Mouse (Mus musculus): ENCODE results near the gene Ntn3. TPM values are rescaled to one million over a fixed set of nuclear protein-coding genes. Genes with fewer than 3 reads are reported as not detected.

Ntn3 gene
- polyA plus RNA-seq, 2 experiments: 14.5 to 32.6 TPM

GRCm38 (mm10) chr17:24170125-24170524 lies 39.2 kb downstream of the Ntn3 start:
- peak overlapping the region; percentile 70 for H3K4me2 ChIP-seq (replicated peaks; ENCODE audit: low read depth, low read length, severe bottlenecking)
- WGBS: 59% methylated on average over 3 of the region's 3 CpGs
- H3K4me3 ChIP-seq (replicated peaks; ENCODE audit: low read length): peak overlapping the region; percentile 60
- H3K27ac ChIP-seq (replicated peaks; ENCODE audit: low read depth, low read length): peak overlapping the region; percentile 98; the same call in 1 of the 2 replicates
- H3K9ac ChIP-seq (ENCODE audit: low read depth, low read length, severe bottlenecking): peak overlapping the region; percentile 90; the same call in 1 of the 2 replicates
- no peaks in the 10 kb centered on the region for H3K9me3 ChIP-seq (ENCODE audit: control insufficient read depth, low read length)
- no peaks in the 10 kb centered on the region for H3K27me3 ChIP-seq (ENCODE audit: control insufficient read depth, insufficient read depth, low read length)
- H3K36me3 ChIP-seq (ENCODE audit: control insufficient read depth, insufficient read depth, low read length): peaks cover 19% of the 10 kb centered on the region
- TF ChIP-seq POLR2A (IDR thresholded peaks at IDR 0.05; ENCODE audit: borderline replicate concordance, extremely low read depth, insufficient read depth, insufficient read length): no peak
- ATAC-seq (ENCODE audit: low FRiP score, low read depth): no peak
- H3K4me1 ChIP-seq (ENCODE audit: control insufficient read depth, insufficient read depth, low read length): peaks cover 15% of the 10 kb centered on the region
- no peak for DNase-seq (ENCODE audit: low spot score)

- ATAC-seq (ENCODE audit: low FRiP score, low read depth) (peak; percentile 91), DNase-seq (ENCODE audit: low spot score) (peak; percentile 96)
- Histone ChIP-seq H3K4me1 (ENCODE audit: control insufficient read depth, insufficient read depth, low read length) (peaks cover 15% of the 10 kb centered on the region), H3K36me3 (ENCODE audit: control insufficient read depth, insufficient read depth, low read length) (peaks cover 24% of the 10 kb centered on the region), H3K4me3 (replicated peaks; ENCODE audit: low read length) (peak within 1 kb of the TSS; percentile 60), H3K27me3 (ENCODE audit: control insufficient read depth, insufficient read depth, low read length) (no peaks in the 10 kb centered on the region), H3K9ac (ENCODE audit: low read depth, low read length, severe bottlenecking) (peak within 1 kb of the TSS; percentile 90), H3K27ac (replicated peaks; ENCODE audit: low read depth, low read length) (peak within 1 kb of the TSS; percentile 98), H3K9me3 (ENCODE audit: control insufficient read depth, low read length) (no peaks in the 10 kb centered on the region), H3K4me2 (replicated peaks; ENCODE audit: low read depth, low read length, severe bottlenecking) (peak within 1 kb of the TSS; percentile 70)
- peak; percentile 73; the same call in 1 of the 2 replicates for TF ChIP-seq POLR2A (IDR thresholded peaks at IDR 0.05; ENCODE audit: borderline replicate concordance, extremely low read depth, insufficient read depth, insufficient read length)
- WGBS: 1% methylated on average over 45 of the region's 58 CpGs
These were observed 39.8 kb downstream of the Ntn3 start, which contains the start of gene Atp6v0c for GRCm38 (mm10) chr17:24169317-24170065. TSS of gene Atp6v0c (minus strand) at chr17:24169702.

GRCm38 (mm10) chr17:24168590-24169277 lies 40.6 kb downstream of the Ntn3 start:
- TF ChIP-seq POLR2A (IDR thresholded peaks at IDR 0.05; ENCODE audit: borderline replicate concordance, extremely low read depth, insufficient read depth, insufficient read length): no peak
- DNase-seq (ENCODE audit: low spot score) (peak; percentile 58), ATAC-seq (ENCODE audit: low FRiP score, low read depth) (peak; percentile 38; the same call in 1 of the 2 replicates)
- Histone ChIP-seq H3K27ac (replicated peaks; ENCODE audit: low read depth, low read length) (peak overlapping the region; percentile 98), H3K4me2 (replicated peaks; ENCODE audit: low read depth, low read length, severe bottlenecking) (peak overlapping the region; percentile 70), H3K9ac (ENCODE audit: low read depth, low read length, severe bottlenecking) (peak overlapping the region; percentile 90), H3K4me1 (ENCODE audit: control insufficient read depth, insufficient read depth, low read length) (peaks cover 15% of the 10 kb centered on the region), H3K9me3 (ENCODE audit: control insufficient read depth, low read length) (no peaks in the 10 kb centered on the region), H3K36me3 (ENCODE audit: control insufficient read depth, insufficient read depth, low read length) (peaks cover 24% of the 10 kb centered on the region), H3K27me3 (ENCODE audit: control insufficient read depth, insufficient read depth, low read length) (no peaks in the 10 kb centered on the region), H3K4me3 (replicated peaks; ENCODE audit: low read length) (peak overlapping the region; percentile 60)
- under 1% methylated on average over 34 of the region's 41 CpGs for WGBS

GRCm38 (mm10) chr17:24167891-24168505 lies 41.3 kb downstream of the Ntn3 start:
- WGBS: 52% methylated on average over 7 of the region's 7 CpGs
- Histone ChIP-seq H3K4me3 (replicated peaks; ENCODE audit: low read length) (peak overlapping the region; percentile 60), H3K4me1 (ENCODE audit: control insufficient read depth, insufficient read depth, low read length) (peaks cover 15% of the 10 kb centered on the region), H3K27me3 (ENCODE audit: control insufficient read depth, insufficient read depth, low read length) (no peaks in the 10 kb centered on the region), H3K9me3 (ENCODE audit: control insufficient read depth, low read length) (no peaks in the 10 kb centered on the region), H3K36me3 (ENCODE audit: control insufficient read depth, insufficient read depth, low read length) (peaks cover 24% of the 10 kb centered on the region), H3K4me2 (replicated peaks; ENCODE audit: low read depth, low read length, severe bottlenecking) (peak overlapping the region; percentile 70), H3K9ac (ENCODE audit: low read depth, low read length, severe bottlenecking) (peak overlapping the region; percentile 90), H3K27ac (replicated peaks; ENCODE audit: low read depth, low read length) (no peak overlapping the region)
- no peak for DNase-seq (ENCODE audit: low spot score)
- ATAC-seq (ENCODE audit: low FRiP score, low read depth): no peak
- no peak for TF ChIP-seq POLR2A (IDR thresholded peaks at IDR 0.05; ENCODE audit: borderline replicate concordance, extremely low read depth, insufficient read depth, insufficient read length)

- H3K4me3 ChIP-seq (replicated peaks; ENCODE audit: low read length): no peak overlapping the region
- WGBS: 90% methylated on average over 6 of the region's 6 CpGs
- H3K9ac ChIP-seq (ENCODE audit: low read depth, low read length, severe bottlenecking): no peak overlapping the region
- no peaks in the 10 kb centered on the region for H3K9me3 ChIP-seq (ENCODE audit: control insufficient read depth, low read length)
- no peak for DNase-seq (ENCODE audit: low spot score)
- H3K36me3 ChIP-seq (ENCODE audit: control insufficient read depth, insufficient read depth, low read length): peaks cover 24% of the 10 kb centered on the region
- TF ChIP-seq POLR2A (IDR thresholded peaks at IDR 0.05; ENCODE audit: borderline replicate concordance, extremely low read depth, insufficient read depth, insufficient read length): no peak
- ATAC-seq (ENCODE audit: low FRiP score, low read depth): no peak
- H3K27me3 ChIP-seq (ENCODE audit: control insufficient read depth, insufficient read depth, low read length): no peaks in the 10 kb centered on the region
- no peak overlapping the region; the same call in 1 of the 2 replicates for H3K4me2 ChIP-seq (replicated peaks; ENCODE audit: low read depth, low read length, severe bottlenecking)
- peaks cover 21% of the 10 kb centered on the region for H3K4me1 ChIP-seq (ENCODE audit: control insufficient read depth, insufficient read depth, low read length)
- H3K27ac ChIP-seq (replicated peaks; ENCODE audit: low read depth, low read length): no peak overlapping the region
These were observed 42.2 kb downstream of the Ntn3 start for GRCm38 (mm10) chr17:24167120-24167519.
